Mouse (Mus musculus): ENCODE data around the gene Sowahb.

Sowahb gene

DNA sequence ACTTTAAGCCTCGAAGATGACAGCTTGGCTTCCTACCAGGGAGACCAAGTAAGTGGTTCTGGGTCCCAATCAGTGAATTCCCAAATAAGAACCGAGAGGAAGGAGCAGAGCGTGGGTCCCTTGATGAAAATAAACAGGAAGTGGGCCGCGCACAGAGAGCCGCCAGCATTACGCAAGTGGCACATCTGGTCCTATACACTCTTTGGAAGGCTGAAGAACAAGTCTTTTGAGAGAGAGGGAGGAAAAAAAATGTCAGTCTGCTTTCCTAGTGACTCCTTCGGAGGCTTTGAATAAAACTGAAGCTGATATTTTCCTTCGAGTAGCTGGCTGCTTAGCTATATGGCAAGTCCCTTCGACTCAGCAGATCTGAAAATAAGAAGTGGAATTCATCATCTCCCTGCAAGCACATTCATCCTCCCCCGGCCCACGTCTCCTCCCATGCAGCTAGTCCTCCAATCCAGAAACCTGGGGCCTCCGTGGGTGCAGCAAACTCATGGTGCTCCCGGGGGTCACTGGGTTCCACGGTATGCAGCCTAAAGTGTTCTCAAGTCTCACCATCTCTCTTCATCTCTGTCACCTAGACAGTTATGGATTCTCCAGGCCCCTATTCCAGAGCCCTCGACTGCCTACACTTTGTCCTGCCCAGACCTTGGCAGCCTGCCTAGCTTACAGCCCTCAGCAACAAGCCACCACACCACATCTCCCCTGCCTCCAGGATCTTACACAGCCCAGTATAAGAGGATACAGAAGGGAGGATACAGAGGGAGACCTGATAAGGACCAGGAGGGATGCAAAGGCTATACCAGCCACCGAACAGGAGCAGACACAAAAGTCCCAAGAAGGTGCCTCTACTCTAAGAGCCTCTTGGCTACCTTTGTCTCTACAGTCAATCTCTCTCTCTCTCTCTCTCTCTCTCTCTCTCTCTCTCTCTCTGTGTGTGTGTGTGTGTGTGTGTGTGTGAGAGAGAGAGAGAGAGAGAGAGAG lies 43.8 kb downstream of the Sowahb start:
- DNase-seq (ENCODE audit: low spot score): no peak

DNA sequence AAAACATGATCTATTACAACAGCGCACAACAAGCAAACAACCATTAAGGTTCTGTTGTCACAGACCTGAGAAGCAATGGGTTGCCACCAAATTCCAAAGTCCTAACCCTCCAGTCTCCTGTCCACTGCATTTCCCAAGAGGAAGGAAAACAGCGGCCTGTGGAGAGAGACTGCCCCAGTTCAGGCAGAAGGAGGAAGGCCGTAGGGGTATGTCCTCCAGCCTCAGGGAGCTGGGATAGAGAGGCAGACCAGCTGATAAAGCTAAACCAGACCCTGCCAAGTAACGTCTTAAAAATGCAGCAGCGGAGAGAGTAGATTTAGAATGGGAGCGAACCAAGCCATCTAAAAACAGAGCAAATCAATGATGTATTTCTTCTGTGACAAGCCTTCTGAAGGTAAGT lies 44.8 kb downstream of the Sowahb start:
- DNase-seq (ENCODE audit: low spot score): no peak

DNA sequence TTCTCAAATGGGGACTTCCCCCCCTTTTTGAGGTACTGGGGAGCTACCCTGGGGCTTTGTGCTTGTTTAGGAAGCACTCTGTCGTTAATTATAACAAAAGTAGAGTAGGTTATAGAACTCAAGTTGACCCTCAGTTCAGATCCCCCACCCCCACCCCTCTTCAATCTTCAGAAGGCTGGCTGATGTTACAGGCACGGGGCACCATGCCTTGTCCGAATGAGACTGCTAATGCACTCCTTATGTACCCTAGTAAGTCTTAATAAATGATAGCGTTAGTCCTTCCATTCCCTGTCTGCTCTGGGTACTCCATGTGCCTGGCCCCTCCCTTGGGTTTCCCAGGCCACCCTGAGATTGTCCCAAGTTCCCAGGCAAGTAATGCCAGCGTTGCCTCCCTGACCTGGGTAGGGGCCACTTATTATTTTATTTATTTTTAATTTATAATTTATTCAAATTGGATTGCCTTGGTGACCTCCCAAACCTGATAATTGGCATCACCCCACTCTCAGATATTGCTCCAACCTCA lies 46.3 kb downstream of the Sowahb start:
- no peak for DNase-seq (ENCODE audit: low spot score)

DNA sequence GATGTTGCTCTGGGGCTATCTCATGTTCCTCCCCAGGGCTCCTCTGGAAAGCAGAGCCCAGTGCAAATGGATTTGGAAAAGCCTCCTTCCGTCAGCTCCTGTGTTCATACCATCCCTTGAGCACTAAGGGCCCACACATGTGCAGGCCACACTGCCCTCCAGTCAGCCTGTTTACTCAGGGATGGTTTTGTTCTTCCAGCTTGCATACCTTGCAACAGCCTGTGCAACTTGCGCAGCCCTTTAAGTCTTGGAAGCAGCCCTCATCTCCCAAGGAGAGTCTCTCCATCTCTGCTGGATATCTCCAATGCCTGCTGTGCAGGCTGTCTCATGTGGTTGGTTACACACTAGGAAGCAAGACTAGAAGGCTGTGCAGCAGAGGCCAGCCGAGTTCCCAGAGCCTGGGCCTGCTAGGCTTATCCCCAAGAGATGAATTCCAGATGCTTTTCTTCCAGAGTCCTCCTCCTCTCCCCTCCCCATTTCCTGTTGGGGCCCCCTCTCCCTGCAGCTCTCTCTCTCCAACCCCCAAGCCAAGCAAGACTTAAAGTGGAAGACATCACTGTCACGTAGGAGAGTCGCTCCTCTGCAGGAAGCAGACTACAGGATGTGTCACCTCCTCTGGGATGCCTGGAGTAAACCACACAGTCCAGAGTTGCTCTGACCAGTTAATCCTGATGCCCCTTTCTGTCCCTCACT lies 47.2 kb downstream of the Sowahb start:
- DNase-seq (ENCODE audit: low spot score): no peak

DNA sequence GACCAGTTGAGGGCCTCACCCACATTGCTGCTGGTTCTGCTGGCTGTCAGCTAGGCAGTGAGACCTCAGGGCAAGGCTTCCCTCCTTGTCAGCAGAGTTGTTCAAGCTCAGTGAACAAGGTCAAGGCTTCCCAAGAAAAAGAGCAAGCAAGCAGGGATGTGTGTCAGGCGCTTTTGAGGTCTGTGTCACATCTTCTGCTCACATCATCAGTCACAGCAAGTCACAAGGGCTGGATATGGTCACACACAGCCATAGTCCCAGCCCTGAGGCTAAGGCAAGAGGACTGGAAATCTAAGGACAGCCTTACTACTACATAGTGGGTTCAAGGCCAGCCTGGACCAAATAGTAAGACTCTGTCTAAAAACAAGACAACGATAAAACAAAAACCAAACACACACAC lies 50.0 kb downstream of the Sowahb start:
- DNase-seq (ENCODE audit: low spot score): no peak

DNA sequence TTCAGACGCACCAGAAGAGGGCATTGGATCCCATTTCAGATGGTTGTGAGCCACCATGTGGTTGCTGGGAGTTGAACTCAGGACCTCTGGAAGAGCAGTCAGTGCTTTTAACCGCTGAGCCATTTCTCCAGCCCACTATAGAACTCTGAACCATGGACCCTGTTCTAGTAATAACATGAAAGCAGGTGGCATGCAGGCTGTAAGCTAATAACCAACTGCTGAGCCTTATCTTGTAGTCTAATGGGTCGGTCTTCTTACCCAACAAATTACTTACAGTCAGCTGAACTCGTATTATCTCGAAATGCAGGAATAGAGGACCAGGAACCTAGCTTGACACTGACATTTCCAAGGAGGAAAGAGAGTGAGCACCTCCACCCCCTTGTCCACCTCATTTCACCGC lies 50.5 kb downstream of the Sowahb start:
- no peak for DNase-seq (ENCODE audit: low spot score)

DNA sequence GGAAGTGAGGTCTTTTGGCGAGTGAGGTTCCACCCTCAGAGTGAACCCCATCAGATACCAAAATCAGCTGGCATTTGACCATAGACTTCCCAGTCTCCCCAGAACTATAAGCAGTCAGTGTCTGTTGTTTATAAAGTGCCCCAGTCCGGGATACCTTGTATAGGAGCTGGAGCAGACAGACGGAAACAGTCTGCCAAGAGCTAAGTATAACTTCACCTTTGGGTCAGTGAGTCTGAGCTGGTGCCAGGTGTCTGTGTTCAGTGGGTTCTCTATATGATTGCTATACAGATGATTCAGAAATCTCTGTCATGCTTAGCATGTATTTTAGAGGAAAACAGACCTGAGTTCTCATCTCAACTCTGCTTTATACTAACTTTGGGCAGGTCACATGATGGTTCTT lies 52.7 kb downstream of the Sowahb start:
- no peak for DNase-seq (ENCODE audit: low spot score)
